Mouse (Mus musculus) cerebellum, adult 18-20 months (tissue): ENCODE measurements around the gene Fbxo47.

Source experiments
- DNase-seq, 2 experiments: peaks; one replicate each; pipeline ENCODE4 v3.0.0; 2021

Fbxo47 gene

GRCm38 (mm10) chr11:97883918-97884600, at the start of gene Fbxo47:
Gene Fbxo47, minus strand, starts transcription at chr11:97884154.
- peak; percentile 98 for DNase-seq

- no peak for DNase-seq
Measured at GRCm38 (mm10) chr11:97933553-97933952, 49.6 kb upstream of the Fbxo47 start.

GRCm38 (mm10) chr11:97928905-97929304, 45.0 kb upstream of the Fbxo47 start:
- no peak for DNase-seq

- DNase-seq, result no peak
Measured at GRCm38 (mm10) chr11:97924217-97924616, 40.3 kb upstream of the Fbxo47 start.

GRCm38 (mm10) chr11:97923639-97924038, 39.7 kb upstream of the Fbxo47 start:
- no peak for DNase-seq

- no peak for DNase-seq
Measured at GRCm38 (mm10) chr11:97915974-97916503, 32.1 kb upstream of the Fbxo47 start.

- DNase-seq, result no peak
Measured at GRCm38 (mm10) chr11:97915471-97915870, 31.5 kb upstream of the Fbxo47 start.

- DNase-seq, result no peak
Measured at GRCm38 (mm10) chr11:97913111-97913510, 29.2 kb upstream of the Fbxo47 start.

GRCm38 (mm10) chr11:97908634-97909348, 24.8 kb upstream of the Fbxo47 start:
- no peak for DNase-seq

- no peak for DNase-seq
Measured at GRCm38 (mm10) chr11:97907935-97908334, 24.0 kb upstream of the Fbxo47 start.

- DNase-seq, result no peak
Measured at GRCm38 (mm10) chr11:97906905-97907304, 23.0 kb upstream of the Fbxo47 start.

- no peak for DNase-seq
Measured at GRCm38 (mm10) chr11:97905941-97906340, 22.0 kb upstream of the Fbxo47 start.

GRCm38 (mm10) chr11:97905540-97905939, 21.6 kb upstream of the Fbxo47 start:
- no peak for DNase-seq

- DNase-seq, result no peak
Measured at GRCm38 (mm10) chr11:97904801-97905200, 20.8 kb upstream of the Fbxo47 start.

- no peak for DNase-seq
Measured at GRCm38 (mm10) chr11:97901806-97902205, 17.9 kb upstream of the Fbxo47 start.

GRCm38 (mm10) chr11:97899822-97900221, 15.9 kb upstream of the Fbxo47 start:
- DNase-seq, result peak; percentile 89 to 93

- DNase-seq, result no peak
Measured at GRCm38 (mm10) chr11:97897568-97898185, 13.7 kb upstream of the Fbxo47 start.

- no peak for DNase-seq
Measured at GRCm38 (mm10) chr11:97896655-97897054, 12.7 kb upstream of the Fbxo47 start.

- DNase-seq, result no peak
Measured at GRCm38 (mm10) chr11:97891821-97892220, 7.9 kb upstream of the Fbxo47 start.

- no peak for DNase-seq
Measured at GRCm38 (mm10) chr11:97885296-97885915, 1.5 kb upstream of the Fbxo47 start.

GRCm38 (mm10) chr11:97884601-97885185, 739 bp upstream of the Fbxo47 start:
- peak in 1 of 2 experiments; percentile 9 for DNase-seq

GRCm38 (mm10) chr11:97883542-97883917, 424 bp downstream of the Fbxo47 start:
- DNase-seq, result peak; percentile 74 to 85

GRCm38 (mm10) chr11:97880362-97880761, 3.6 kb downstream of the Fbxo47 start:
- no peak for DNase-seq
